Mouse (Mus musculus): ENCODE measurements around the gene Cel. TPM values are rescaled to one million over a fixed set of nuclear protein-coding genes. Genes with fewer than 3 reads are reported as not detected.

Gene Cel
- polyA plus RNA-seq, 1 experiment = 0.72 TPM

DNA sequence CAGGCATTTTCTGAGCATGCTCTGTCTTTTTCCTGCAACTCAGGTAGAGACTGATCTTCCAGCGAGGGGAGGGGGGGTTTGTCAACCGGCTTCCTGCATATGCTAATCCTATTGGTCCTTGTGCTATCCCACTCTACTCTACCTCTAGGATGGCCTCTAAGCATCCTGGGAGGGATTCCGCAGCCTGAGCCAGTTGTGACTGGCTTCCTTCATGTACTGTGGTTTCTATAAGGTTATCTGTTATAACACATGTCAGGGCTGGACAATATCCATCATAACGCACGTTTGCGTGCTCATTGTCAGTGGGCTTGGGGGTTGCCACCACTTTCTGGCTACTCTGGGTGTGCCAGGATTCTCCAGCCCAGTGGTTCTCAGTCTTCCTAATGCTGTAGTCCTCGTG, 32.8 kb upstream of the Cel start:
- TF ChIP-seq POLR2A (IDR thresholded peaks at IDR 0.05; ENCODE audit: borderline replicate concordance, control insufficient read depth, low read depth, low read length) (no peak), CTCF (IDR thresholded peaks at IDR 0.05; ENCODE audit: control insufficient read depth, insufficient read depth, low read length) (no peak)
- Histone ChIP-seq H3K4me1 (ENCODE audit: control insufficient read depth, insufficient read depth, low read length) (peaks cover 12% of the 10 kb centered on the region), H3K4me3 (replicated peaks; ENCODE audit: control insufficient read depth, low read depth, low read length) (no peak overlapping the region), H3K27ac (ENCODE audit: control insufficient read depth, insufficient read depth, low read depth, low read length, poor library complexity) (peak overlapping the region; percentile 30; the same call in 1 of the 2 replicates)
- WGBS = 45% methylated on average over 7 of the region's 7 CpGs

DNA sequence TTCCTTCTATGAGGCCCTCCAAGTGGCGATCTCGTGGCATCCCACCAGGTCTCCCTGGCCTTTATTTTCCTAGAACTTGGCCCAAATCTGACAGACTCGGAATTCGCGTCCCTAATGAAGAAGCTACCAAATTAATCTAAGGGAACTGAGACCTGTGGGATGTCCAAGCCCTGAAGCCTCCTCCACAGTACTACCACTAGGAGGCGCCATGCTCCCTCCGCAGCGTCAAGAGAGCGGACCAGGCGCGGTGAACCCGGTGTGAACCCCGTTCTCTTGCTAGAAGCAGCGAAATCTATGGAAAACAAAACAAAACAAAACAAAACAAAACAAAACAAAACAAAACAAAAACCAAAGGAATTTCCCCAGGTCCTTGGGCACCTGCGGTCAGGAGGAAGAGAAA, 29.6 kb upstream of the Cel start:
- WGBS = 5% methylated on average over 15 of the region's 15 CpGs
- TF ChIP-seq POLR2A (IDR thresholded peaks at IDR 0.05; ENCODE audit: borderline replicate concordance, control insufficient read depth, low read depth, low read length) = no peak
- peak; percentile 98 for TF ChIP-seq CTCF (IDR thresholded peaks at IDR 0.05; ENCODE audit: control insufficient read depth, insufficient read depth, low read length)
- H3K4me1 ChIP-seq (ENCODE audit: control insufficient read depth, insufficient read depth, low read length) = peaks cover 3% of the 10 kb centered on the region
- H3K4me3 ChIP-seq (replicated peaks; ENCODE audit: control insufficient read depth, low read depth, low read length) = no peak overlapping the region
- H3K27ac ChIP-seq (ENCODE audit: control insufficient read depth, insufficient read depth, low read depth, low read length, poor library complexity) = no peak overlapping the region

DNA sequence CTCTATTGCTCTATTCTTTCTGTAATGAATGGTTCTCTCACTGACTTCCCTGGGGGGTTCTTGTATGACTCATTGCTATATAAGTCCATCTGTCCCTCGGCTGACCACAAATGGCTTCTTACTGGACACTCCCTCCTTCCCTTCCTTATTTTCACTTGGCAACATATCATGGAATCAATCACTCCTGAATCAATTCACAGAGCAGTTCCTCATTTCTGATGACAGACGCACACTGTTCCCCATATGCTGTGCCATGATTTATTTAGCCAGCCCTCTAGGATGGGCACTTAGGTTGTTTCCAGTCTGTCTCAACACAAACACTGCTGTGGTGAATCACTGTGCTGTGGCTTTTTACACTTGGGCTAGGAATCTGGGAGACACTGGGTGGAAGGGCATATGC, 28.3 kb upstream of the Cel start:
- H3K4me1 ChIP-seq (ENCODE audit: control insufficient read depth, insufficient read depth, low read length) = no peaks in the 10 kb centered on the region
- TF ChIP-seq CTCF (IDR thresholded peaks at IDR 0.05; ENCODE audit: control insufficient read depth, insufficient read depth, low read length) (no peak), POLR2A (IDR thresholded peaks at IDR 0.05; ENCODE audit: borderline replicate concordance, control insufficient read depth, low read depth, low read length) (no peak)
- no peak overlapping the region for H3K27ac ChIP-seq (ENCODE audit: control insufficient read depth, insufficient read depth, low read depth, low read length, poor library complexity)
- no peak overlapping the region for H3K4me3 ChIP-seq (replicated peaks; ENCODE audit: control insufficient read depth, low read depth, low read length)
- 10% methylated on average over 2 of the region's 2 CpGs for WGBS

DNA sequence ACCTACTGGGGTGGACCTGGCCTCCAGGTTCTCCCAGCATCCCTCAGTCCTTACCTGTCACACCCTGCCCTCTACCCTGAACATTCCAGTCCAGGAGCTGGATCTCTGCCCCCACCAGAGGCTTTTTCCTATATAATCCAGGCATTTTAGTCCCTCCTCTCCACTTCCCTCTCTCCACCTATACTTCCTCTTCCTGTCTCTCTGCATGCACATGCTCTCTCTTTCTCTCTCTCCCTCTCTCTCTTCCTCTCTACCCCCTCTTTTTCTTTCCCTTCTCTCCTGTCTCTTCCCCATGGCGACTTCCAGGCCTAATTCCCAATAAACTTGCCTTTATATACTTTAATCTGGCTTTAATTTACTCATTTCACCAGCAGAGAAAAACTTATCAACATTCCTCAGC, 25.4 kb upstream of the Cel start:
- TF ChIP-seq CTCF (IDR thresholded peaks at IDR 0.05; ENCODE audit: control insufficient read depth, insufficient read depth, low read length) (no peak), POLR2A (IDR thresholded peaks at IDR 0.05; ENCODE audit: borderline replicate concordance, control insufficient read depth, low read depth, low read length) (no peak)
- H3K4me3 ChIP-seq (replicated peaks; ENCODE audit: control insufficient read depth, low read depth, low read length) = no peak overlapping the region
- no peaks in the 10 kb centered on the region for H3K4me1 ChIP-seq (ENCODE audit: control insufficient read depth, insufficient read depth, low read length)
- H3K27ac ChIP-seq (ENCODE audit: control insufficient read depth, insufficient read depth, low read depth, low read length, poor library complexity) = no peak overlapping the region
- 29% methylated on average over 1 of the region's 1 CpGs for WGBS

DNA sequence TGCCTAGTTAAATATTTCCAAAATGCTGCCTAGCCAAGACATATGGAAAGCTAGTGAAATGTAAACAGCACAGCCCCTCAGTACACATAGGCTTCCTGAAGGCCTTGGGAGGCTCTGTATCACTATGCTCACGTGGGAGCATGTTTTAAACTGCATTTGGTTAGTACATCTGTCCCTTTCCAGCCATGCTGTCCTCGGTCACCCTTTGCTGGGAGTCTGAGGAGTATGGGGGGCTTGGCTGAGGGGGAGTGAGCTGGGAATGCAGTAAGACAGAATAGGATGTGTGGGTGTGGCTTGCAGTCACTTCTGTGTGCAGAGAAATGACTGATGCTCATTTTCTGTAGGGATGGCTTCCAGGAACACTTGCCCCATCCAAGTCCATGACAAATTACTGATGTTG, 22.5 kb upstream of the Cel start:
- Histone ChIP-seq H3K27ac (ENCODE audit: control insufficient read depth, insufficient read depth, low read depth, low read length, poor library complexity) (no peak overlapping the region), H3K4me3 (replicated peaks; ENCODE audit: control insufficient read depth, low read depth, low read length) (no peak overlapping the region), H3K4me1 (ENCODE audit: control insufficient read depth, insufficient read depth, low read length) (no peaks in the 10 kb centered on the region)
- WGBS = 35% methylated on average over 2 of the region's 2 CpGs
- no peak for TF ChIP-seq CTCF (IDR thresholded peaks at IDR 0.05; ENCODE audit: control insufficient read depth, insufficient read depth, low read length)
- no peak for TF ChIP-seq POLR2A (IDR thresholded peaks at IDR 0.05; ENCODE audit: borderline replicate concordance, control insufficient read depth, low read depth, low read length)

DNA sequence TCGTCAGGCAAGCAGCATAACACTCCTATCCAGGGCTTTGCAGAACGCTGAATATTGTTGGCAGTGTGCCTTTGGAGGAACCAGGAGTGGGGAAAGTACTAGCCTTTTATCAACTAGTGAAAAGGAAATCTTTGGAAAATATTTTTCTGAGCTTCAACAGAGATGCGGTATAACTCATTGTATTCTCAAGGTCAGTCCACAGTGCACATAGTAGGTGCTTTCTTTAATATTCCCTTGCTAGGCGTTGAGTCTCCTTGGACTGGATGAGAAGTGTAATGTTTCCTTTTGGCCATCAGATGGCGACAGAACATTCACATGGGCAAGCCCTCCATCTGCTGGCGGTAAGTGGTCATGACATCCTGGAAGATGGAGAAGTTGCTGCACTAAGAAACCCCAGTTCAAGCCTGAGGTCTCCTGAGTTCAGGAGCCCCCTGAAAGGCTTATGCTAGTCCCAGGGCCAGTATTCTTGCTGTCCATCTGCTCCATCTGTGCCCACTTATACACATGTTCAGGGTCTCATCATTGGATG, 21.9 kb upstream of the Cel start:
- Histone ChIP-seq H3K4me1 (ENCODE audit: control insufficient read depth, insufficient read depth, low read length) (no peaks in the 10 kb centered on the region), H3K4me3 (replicated peaks; ENCODE audit: control insufficient read depth, low read depth, low read length) (no peak overlapping the region), H3K27ac (ENCODE audit: control insufficient read depth, insufficient read depth, low read depth, low read length, poor library complexity) (no peak overlapping the region)
- 14% methylated on average over 6 of the region's 6 CpGs for WGBS
- TF ChIP-seq POLR2A (IDR thresholded peaks at IDR 0.05; ENCODE audit: borderline replicate concordance, control insufficient read depth, low read depth, low read length) (no peak), CTCF (IDR thresholded peaks at IDR 0.05; ENCODE audit: control insufficient read depth, insufficient read depth, low read length) (peak; percentile 100)

DNA sequence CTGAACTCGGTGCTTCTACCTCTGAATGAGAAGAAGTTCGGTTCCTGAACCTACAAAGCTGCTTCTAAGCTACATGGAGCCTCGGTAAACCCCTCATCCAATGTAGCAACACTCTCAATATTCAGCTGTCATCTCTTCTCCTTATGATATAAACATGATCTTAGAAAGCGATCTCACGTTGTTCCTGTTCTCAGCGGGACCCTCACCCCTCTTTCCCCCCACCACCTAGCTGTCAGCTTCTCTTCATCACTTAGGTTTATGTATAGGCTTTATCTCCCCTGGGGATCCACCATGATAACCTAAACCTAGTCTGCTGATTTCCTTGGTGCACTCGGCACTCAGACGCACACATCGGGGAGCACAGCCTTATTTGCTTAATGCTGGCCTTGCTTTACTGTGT, 20.4 kb upstream of the Cel start, which contains the start of gene Gtf3c5:
Gtf3c5 (minus strand) TSS at position 101 of the 400 bp plus-strand sequence.
- WGBS = 81% methylated on average over 9 of the region's 9 CpGs
- H3K4me1 ChIP-seq (ENCODE audit: control insufficient read depth, insufficient read depth, low read length) = no peaks in the 10 kb centered on the region
- TF ChIP-seq POLR2A (IDR thresholded peaks at IDR 0.05; ENCODE audit: borderline replicate concordance, control insufficient read depth, low read depth, low read length) (no peak), CTCF (IDR thresholded peaks at IDR 0.05; ENCODE audit: control insufficient read depth, insufficient read depth, low read length) (no peak)
- H3K27ac ChIP-seq (ENCODE audit: control insufficient read depth, insufficient read depth, low read depth, low read length, poor library complexity) = peak within 1 kb of the TSS; percentile 69
- H3K4me3 ChIP-seq (replicated peaks; ENCODE audit: control insufficient read depth, low read depth, low read length) = peak within 1 kb of the TSS; percentile 91

DNA sequence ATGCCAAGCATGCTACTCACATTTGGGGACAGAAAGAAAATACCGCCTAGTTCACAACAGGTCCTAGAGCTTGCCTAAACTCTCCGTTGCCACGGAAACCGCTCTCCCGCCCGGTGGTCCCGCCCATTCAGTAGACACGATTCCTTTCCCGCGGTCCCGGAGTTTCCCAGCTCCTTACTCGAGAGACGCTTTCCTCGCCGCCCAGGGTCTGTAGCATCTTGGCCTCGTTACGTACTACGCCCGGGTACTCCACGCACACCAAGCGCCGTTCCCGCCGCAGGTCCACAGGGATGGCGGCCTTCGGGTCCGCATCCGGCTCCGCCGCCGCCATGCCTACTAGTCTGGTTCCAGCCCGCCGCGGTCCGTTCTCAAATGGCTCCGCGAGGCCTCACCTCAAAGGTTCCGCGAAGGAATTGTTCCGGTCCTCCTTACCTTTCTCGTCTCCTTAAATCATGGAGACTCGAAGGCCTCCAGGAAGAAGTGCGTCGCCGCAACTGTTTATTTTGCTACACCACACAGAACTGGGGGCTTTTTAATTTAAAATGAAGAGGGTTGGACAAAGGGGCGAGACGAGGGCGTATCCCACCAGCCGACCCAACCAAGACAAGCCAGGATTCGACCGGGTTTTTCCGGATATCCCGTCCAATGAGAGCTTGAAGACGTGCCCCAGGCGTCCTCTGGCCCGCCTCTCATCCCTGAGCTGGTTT, 19.6 kb upstream of the Cel start:
- Histone ChIP-seq H3K4me3 (replicated peaks; ENCODE audit: control insufficient read depth, low read depth, low read length) (peak overlapping the region; percentile 91), H3K27ac (ENCODE audit: control insufficient read depth, insufficient read depth, low read depth, low read length, poor library complexity) (peak overlapping the region; percentile 69), H3K4me1 (ENCODE audit: control insufficient read depth, insufficient read depth, low read length) (no peaks in the 10 kb centered on the region)
- WGBS = under 1% methylated on average over 56 of the region's 56 CpGs
- TF ChIP-seq CTCF (IDR thresholded peaks at IDR 0.05; ENCODE audit: control insufficient read depth, insufficient read depth, low read length) (no peak; the same call in 1 of the 2 replicates), POLR2A (IDR thresholded peaks at IDR 0.05; ENCODE audit: borderline replicate concordance, control insufficient read depth, low read depth, low read length) (peak; percentile 86; the same call in 1 of the 2 replicates)

Measured in bone marrow, adult 2 months (tissue).